Mouse (Mus musculus) lung, adult 2 months (tissue): ENCODE measurements around the gene Lfng.

Source experiments
- CTCF ChIP-seq: fragments of 200-500 bp; IDR thresholded peaks from 2 replicates; pipeline ENCODE4 v1.5.1; 2011; ENCODE audit warnings: mild to moderate bottlenecking, low read length, control low read depth; ENCODE audit not compliant: insufficient read depth
- POLR2A ChIP-seq: fragments of 200-500 bp; IDR thresholded peaks from 2 replicates; pipeline ENCODE4 v1.6.1; 2011; ENCODE audit warnings: low read depth, mild to moderate bottlenecking, control low read depth, low read length, borderline replicate concordance; ENCODE audit errors: extremely low read depth

DNA sequence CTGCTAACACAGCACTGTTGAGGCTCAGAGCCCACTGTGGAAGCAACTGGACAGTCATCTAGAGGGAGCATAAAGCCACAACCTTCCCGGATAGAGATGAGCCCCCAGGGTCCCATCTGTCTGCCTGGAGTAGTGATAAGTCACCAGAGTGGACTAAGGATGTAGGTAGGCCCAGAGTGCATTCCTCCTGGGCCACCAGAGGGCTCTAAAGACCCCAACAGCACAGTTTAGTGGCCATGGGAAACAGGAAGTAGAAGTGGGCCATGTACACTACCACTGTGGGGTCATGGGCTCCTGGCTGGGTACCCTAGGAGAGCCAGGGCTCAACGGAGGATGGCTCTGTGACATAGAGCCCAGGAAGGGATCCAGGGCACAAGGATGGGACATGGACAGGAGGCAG is 33.7 kb downstream of the Lfng start:
- TF ChIP-seq CTCF (peak; percentile 19; the same call in 1 of the 2 replicates), POLR2A (no peak)
